Mouse (Mus musculus): ENCODE measurements at regions not wholly inside any gene's neighbourhood (a gene's known extent, or its start where the extent isn't known, plus 50 kb on each side); places are given as distances from the start of the nearest gene placed in this dataset.
"Not testable (repeated sequence)": the region's sequence is repeated elsewhere in the genome, so short reads cannot be mapped to it uniquely, and the experiment has no call there.

DNA sequence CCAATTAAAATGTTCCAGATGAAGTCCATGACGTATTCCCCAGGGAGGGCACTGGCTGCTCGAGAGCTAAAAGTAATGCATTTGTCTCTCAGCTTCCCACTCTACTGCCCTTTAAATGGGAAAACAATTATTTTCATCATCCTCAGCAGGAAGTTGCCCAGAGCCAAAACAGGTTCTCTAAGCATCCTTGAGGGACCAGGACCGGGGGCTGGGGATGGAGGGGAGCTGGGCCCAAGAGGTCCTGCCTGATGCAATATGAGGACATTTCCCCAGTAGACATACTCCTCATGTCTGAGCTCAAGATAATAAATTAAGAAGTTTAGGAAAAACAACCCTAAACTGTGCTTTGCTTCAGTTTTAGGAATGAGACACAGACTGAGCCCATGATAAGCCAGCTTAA lies 270.5 kb upstream of the Jarid2 start:
- DNase-seq, result no peak

DNA sequence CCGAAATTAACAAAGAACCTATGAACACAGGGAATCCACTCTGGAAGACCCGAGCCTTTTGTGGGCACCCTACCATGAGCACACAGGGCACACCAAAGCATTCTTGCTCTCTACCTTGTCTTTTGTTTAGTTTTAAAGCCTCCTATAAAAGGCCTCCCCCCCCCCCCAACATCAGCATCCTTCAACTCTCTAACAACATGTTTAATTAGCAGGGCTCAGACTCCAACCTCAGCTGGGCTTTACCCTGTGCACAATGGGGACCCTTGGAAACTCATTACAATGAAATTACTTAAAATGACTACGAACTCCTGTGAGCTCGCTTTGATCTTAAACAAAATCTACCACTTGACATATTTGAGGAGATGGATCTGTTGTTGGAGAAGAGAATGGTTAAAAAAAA lies 270.1 kb upstream of the Jarid2 start:
- DNase-seq, result no peak

DNA sequence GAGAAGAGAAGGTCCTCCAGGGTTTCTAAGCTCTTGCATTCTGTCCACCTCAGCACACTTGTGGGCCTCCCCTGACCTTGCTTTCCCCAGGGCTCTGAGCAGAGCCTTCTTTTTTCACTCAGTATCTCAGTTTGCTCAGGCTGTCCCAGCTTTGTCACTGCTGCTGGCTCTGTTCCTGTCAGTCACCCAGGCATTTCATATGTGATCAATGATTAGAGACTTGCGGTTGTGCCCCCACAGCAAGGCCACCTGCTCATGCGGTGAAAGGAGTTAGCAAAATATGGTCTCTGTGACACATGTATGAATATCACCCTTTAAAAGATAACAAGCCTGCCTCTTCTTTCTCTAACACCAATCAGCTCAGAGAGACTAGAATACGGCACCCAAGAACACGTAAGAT lies 265.6 kb upstream of the Jarid2 start:
- DNase-seq, result no peak

DNA sequence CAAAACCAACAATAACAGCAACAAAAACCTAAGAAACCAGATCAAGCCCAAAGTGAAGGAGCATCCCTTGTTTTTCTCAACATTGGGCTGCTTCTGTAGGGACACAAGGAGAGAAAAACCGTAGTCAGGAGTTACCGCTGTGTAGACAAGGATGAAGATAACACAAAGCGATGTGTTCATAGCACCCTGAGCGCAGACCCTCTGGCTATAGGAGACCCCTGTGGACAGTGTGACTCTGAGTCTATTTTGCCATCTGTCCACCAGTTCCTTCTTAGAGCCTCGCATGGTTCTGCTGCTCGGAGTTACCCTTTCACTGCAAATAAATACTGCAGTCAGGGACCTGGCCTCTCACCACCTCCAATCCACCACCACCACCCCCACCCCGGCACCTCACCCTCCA lies 263.7 kb upstream of the Jarid2 start:
- DNase-seq, result no peak

DNA sequence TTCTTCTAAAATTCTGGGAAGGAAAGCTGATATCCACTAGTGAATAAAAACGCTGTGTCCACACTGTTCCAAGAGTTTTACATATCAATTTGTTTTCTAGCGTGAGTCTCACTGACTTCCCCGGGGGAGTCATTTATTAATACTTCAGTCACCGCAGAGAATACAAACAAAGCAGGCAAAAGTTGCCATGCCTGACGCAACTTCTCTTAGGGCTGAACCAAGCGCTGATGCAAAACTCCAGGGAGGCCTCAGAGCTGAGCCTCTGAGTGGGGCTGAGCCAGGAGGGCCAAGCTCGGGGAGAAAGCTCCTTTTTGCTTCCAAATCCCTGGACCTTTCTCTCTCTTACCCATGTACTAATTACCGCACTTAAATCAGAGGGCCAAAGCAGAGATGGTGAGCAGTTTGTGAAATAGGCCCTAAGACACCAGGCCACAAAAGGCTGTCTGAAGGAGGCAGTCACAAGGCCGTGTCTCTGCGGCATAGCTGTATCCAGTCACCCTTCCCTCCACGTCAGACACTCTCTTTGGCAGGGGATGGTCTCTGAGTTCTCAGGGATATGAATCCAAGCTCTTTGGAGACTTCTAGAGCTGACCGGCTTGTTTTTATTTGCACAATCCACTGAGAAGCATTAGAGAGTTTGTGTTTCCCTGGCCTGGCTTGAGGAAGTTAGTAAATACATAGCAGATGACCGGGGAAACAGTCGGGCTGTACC lies 260.2 kb upstream of the Jarid2 start:
- peak; percentile 20 for DNase-seq

DNA sequence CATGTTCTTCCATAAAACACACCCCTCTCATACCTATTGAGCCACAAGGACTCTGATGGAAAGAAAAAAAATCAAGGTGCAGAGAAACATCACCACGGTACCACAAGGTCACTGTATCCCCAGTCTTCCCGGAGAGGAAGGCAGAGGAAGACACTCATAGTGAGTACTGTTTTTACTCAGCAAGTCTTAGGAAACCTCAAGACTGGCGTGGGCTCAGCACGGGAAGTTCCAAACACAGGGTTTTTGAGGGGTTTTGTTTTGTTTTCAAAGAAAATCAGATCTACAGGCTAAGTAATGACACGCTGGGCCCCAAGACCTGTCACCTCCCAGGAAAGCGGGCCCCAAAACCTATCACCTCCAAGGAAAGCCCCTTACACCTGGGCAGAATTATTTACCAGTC lies 259.6 kb upstream of the Jarid2 start:
- no peak for DNase-seq

DNA sequence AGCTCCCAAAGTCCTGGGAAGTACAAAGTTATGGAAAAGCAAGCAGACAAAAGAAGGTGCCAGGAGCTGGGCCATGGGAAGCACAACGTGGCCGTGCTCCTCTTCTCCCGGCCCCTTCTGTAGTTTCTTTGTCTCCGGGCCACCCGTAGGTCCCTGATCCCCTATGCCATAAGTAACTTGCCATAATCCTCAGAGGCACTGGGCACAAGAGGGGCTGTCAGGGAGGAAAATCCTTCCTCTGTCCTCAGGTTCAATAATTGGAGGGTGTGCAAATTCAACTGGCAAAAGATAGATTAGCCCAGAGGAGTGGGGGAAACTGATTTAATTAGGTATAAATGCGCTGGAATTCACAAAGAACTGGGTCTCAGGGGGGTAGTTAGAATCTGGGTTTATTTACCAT lies 256.1 kb upstream of the Jarid2 start:
- DNase-seq, result no peak

DNA sequence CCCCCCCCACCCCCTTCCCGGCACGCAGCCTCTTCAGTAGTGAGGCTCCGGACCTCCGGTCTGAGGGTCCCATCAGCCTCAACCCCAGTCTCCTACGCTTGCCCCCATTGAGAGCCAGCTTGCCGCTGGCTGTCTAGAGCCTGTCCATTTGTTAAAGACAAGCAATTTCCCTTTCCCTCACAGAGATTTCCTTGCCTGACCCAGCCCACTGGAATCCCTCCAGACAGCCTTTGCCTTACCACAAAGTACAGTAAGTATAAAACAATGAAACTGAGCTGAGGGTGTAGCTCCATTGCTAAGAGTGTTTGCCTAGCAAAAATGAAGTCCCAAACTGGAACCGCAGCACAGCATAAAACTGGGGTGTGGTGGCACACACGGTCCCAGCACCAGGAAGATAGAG lies 252.4 kb upstream of the Jarid2 start:
- peak; percentile 53 for DNase-seq

DNA sequence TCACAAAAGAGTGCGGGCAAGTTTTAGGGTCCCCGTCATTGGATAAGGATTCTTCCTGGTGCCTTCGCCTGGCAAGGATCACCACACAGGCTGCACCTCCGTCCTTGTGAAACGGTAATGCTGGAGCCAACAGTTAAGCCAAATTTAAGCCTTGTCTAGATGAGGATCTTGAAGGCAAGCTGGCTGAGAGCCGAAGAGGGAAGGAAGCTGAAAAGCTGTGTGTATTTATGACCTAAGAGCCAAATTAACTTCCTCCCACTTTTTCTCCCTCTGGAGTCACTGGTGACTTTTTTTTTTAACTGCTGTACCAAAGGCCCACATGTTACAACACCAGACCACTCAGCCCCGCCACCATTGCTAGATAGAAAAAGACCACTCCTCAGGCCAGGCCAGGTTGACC lies 249.1 kb upstream of the Jarid2 start:
- no peak for DNase-seq

DNA sequence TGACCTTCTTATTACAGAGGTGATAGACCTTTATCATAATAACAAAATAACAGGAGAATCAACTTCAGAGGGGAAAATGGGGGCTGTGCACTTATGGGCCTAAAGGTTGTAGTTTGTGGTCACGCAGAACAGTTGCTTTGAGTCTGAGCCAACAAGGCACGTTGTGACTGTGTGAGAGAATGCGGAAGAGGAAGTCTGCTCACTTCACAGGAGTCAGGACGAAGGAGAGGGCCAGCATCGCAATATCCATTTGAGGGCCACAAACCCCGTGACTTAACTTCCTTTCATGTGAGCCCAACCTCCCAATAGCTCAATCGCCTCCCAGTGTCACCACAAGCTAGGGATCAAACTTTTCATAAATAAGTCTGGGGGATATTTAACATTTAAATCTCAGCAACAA lies 246.6 kb upstream of the Jarid2 start:
- no peak for DNase-seq

DNA sequence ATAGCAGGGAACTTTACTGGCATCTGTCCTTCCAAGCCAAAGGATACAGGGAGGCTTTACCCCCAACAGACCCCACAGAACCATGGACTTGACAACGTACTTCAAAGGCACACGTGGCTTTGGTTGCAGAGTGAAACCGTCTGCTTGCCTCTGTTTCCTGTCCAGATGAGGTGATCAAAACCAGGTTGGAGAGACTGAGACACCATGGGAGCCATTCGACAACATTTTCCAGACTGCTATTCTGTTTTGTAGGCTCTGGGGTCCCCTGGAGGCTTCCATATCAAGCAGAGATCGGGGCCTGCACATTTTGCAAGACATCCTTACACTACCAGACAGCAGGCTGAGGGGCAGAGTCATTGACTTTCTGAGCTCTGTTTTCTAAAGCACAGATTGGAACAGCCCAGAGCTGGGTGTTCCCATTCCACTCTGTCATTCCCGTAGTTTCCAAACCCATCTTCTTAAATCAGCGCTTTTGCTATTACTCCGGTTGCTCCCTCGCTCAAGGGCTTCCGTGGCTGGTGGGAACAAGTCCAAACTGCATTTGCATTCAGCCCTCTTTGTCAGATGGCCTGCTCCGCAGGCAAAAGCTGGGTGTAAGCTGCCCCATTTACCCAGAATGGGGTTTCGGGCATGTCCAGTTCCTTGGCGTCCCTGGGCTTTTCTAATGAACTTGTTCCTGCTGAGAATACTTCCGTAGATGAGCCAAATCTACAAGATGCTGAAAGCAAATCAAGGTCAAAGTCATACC lies 244.5 kb upstream of the Jarid2 start:
- DNase-seq, result no peak

DNA sequence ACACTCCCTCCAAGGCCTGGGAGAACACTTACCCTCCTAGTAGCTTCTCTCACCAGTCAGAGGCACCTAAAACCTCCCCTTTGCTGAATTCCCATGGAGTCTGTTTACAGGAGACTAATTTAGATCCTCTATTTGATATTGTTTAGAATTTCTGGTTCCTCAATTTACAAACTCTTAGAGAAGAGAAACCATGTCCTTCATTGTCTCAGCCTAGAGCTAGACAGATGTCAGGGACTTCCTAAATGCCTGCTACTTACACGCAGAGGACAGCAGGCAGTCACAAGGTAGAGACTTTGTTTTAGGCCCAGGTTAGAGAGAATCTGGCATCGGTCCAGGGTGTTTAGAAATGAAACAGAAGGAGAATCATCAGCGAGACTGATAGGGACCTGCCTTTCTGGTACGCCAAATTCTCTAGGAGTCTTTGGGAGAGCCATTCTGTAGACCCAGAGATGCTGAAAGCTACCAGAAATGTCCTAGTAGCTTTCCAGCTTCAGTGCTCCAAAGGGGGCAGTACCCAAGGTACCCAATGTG lies 238.3 kb upstream of the Jarid2 start:
- no peak for DNase-seq

DNA sequence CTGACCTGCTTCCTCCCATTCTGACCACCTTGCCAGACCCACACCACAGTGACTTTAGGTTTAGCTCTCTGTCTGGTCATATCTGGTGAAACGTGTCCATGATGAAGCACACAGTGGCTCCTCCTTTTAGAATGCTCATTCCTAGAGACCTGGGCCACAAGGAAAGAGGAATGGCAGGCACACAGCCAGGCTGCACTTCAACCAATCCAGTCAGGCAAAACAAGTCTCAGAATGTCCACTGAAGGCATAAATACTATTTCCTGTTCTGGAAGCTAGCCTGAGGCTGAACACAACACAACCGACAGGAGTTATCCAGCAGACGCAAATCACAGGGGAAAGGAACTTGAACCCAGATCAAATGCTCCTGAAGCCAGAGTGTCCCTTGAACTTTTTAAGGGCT lies 235.4 kb upstream of the Jarid2 start:
- no peak for DNase-seq

DNA sequence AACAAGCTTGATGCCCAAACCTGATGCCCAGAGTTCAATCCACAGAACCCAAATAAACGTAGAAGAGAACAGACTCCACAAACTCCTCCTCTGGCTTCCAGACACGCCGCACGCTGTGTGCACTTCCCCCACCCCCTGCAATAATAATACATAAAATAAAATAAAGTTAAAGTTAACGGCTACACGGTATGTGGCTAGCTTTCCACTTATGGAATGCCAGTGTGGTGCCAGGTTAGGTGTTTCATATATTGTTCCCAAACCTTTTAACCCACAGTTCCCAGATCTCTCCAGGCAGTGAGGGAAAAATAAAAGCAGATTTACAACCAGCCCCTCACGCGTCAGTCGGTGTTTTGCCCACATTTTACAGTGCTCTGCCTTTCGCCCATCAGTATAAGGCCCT lies 233.8 kb upstream of the Jarid2 start:
- DNase-seq, result no peak

DNA sequence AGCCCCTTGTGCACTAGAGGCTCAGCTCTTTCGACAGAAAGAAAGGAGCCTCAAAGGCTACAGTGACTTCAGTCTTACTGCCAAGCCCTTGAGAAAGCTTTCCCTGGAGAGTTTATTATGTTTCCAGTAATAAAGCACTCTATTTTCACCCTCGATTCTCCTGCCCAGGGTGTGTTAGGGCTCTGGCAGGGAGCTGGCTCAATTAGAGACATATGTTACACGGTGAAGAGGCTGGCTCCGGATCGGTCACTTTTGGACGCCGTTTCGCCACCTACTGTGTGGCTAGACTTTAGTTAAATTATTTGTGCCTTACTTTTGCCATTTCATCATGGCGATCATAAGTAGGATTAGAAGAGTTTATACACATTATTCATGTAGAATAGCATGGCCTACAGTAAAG lies 232.7 kb upstream of the Jarid2 start:
- DNase-seq, result no peak

DNA sequence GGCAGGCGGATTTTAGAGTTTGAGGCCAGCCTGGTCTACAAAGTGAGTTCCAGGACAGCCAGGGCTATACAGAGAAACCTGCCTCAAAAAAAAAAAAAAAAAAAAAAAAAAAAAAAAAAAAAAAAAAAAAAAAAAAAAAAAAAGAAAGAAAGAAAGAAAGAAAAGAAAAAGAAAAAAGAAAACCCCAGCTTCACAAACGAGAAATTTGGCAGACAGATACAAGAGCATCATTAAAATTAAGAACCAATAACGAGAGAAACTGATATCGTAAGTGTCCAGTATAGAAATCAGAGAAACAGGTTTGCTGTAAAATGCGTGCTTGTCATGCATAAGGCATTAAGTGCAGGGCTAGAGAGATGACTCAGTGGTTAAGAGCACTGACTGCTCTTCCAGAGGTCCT lies 228.4 kb upstream of the Jarid2 start:
- not testable (repeated sequence) for DNase-seq

DNA sequence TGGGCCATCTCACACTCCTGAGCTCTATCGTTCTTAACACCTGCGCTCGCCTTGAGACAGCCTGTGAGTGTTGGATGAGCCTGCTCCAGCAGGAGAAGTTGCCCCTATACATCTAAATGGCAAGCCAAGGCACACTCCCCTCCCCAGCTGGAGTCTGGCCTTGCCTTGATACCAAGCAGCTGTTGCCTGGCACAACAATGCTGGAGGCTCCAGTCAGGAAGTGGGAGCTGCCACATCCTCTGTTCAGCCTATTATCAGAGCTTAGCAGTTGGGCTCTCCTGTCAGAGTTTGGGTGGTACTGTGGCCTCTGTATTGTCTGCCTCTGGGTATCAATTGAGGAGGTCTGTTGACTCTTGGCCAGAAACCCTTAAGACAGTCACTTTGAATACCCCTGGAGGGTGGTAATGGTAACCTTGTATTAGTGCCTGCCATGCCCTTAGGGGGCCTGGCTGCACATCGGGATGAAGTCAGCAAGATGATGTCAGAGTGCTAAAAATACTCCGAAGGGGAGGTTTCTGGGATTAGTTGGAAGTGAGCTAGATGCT lies 227.4 kb upstream of the Jarid2 start:
- no peak for DNase-seq

DNA sequence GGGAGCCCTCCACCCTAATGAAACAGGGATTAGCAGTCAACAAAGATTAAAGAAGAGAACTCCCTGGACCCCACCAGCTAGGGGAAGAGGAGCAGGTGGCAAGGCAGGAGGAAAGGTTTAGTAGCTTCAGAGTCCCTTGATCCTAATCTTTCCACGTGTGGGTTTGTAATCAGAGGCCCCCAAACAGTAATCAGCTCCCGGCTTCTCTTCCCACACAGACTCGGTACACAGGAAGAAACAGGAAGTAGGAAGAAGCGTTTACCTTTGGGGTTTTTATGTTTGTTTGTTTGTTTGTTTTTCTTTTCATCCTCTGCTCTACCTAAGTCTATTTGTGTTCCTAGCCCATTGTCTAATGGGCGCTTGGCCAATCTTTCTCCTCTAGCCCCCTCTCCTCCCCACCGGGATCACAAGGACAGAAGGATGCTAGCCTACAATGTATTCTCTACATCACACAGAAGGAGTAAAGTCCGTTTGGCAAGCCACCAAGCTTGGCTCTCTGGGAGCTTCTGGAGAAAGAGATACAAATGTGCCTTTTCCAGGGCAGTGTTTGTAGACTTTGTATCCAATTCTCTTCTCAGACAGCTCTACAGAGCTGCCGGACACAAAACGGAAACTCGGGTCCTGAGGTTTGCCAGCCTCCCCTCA lies 226.5 kb upstream of the Jarid2 start:
- DNase-seq, result peak; percentile 39

DNA sequence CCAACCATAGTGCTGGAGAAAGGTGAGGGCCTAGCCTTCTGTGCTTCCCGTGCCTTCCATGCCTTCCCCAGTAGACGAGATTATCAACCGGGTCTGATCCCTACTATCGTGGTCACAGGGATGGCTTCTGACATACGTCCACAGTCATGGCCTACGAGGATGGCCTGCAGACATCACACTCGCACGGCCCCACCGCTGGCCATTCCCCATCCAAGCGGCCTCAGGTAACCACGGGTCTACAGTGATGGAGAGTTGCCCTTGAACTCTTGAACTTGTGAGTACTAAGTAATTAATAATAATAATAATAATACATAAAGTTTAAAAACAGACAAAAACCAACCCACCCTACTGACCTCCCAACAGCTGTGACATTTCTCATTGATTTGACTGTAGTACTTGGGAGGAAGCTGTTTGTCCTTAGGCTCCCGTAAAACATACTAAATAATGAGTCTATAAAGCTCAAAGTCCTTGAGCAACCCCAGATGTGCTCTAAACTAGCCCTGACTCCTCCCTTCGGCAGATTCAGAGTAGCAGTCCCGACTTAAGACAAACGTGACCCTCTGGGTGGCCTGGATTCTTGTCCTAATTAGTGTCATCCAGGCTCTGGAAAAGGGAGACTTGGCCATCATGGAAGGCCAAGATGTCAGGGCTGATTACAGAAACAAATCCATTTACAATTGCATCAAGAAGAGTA lies 225.9 kb upstream of the Jarid2 start:
- DNase-seq, result no peak

DNA sequence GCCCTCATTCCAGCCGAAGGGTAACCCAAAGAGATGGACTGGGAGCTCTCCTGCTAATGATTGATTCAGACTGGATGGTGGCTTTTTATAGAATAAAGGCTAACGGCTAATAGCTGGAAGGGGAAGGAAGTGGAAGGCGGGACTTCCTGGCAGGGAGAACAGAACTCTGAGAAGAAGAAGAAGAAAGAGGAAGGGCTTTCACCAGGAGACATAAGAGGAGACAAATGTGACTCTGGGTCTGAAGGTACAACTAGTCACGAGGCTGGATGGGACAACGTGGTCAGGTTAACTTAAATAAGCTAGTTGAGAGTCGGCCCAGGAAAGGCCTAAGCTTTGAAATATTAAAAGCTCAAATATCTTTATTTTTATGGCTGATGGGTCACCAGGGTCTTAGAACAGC lies 224.8 kb upstream of the Jarid2 start:
- DNase-seq, result no peak

DNA sequence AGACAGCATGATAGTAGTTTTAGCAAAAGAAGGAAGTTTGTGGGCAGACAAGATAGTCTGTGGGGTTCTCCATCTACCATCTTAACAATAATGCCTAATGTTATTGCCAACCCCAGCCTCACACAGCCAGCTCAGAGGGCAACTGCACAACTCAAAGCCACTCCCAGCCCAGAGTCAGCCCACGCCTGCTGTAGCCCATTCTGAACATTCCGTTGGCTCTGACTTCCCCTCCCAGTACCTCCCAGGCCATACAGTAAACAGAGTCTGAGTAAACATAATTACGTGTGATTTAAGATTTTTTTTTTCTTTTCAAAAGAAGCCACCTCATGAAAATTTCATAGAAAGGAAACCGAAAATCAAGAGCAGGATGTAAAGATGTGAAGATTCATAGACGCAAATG lies 222.3 kb upstream of the Jarid2 start:
- DNase-seq, result no peak

DNA sequence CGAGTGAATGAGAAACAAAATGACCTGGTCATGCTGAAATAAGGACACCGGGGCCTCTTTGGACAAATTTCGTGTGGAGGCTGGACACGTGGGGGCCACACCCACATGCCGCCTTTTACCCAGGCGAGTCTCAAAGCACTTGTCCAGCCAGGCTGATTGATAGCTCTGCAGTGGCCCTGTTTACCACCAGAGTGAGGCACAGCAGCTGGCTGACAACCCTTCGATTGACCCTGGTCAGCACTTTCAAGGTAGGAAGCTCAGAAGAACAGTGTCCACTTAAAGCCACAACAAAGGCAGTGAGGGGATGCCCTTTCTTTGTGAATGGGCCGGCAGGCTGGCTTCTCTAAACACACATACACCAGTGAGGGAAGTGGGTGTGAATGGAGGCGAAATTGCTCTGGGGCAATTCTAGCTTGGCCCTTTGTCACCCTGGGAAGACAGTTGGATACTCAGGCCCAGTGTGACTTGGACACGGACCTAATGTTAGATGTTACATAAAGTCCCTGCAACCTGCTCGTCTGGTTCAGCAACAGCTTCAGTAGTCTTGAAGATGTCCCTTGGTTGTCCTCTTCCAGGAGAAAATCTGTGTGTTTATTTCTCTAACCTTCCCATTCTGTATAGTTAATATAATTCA lies 219.6 kb upstream of the Jarid2 start:
- DNase-seq, result no peak

Measured in gastrocnemius, postnatal 10 days (tissue).